ENCODE assay signal across 8 mouse cellular contexts in genomic region chr4:43420305-43420704, GRCm38 (mm10). TPM values are rescaled to one million over a fixed set of nuclear protein-coding genes. Genes with fewer than 3 reads are reported as not detected.
DNase-seq lines count a peak whose midpoint lies in the region; ATAC-seq lines count a peak whose summit lies in the region.

No protein-coding gene starts in this region.

- H3K36me3 ChIP-seq in kidney, embryonic 14.5 days (ENCODE audit: control insufficient read depth, insufficient read depth, low read length), result peaks cover 58% of the 10 kb centered on the region
- H3K36me3 ChIP-seq in limb, embryonic 13.5 days, result peaks cover 77% of the 10 kb centered on the region
- H3K36me3 ChIP-seq in neural tube, embryonic 11.5 days (ENCODE audit: control insufficient read depth, insufficient read depth, low read length), result peaks cover 14% of the 10 kb centered on the region

- no peak overlapping the region for H3K4me3 ChIP-seq in kidney, embryonic 14.5 days (ENCODE audit: low read length)
- no peak overlapping the region for H3K4me3 ChIP-seq in limb, embryonic 13.5 days
- H3K4me3 ChIP-seq in neural tube, embryonic 11.5 days (ENCODE audit: low read depth, low read length), result no peak overlapping the region

- H3K4me2 ChIP-seq in kidney, embryonic 14.5 days (replicated peaks; ENCODE audit: low read depth, low read length), result no peak overlapping the region
- no peak overlapping the region for H3K4me2 ChIP-seq in limb, embryonic 13.5 days (replicated peaks)
- H3K4me2 ChIP-seq in neural tube, embryonic 11.5 days (ENCODE audit: low read depth), result no peak overlapping the region

- H3K27me3 ChIP-seq in kidney, embryonic 14.5 days (ENCODE audit: control insufficient read depth, insufficient read depth, low read length), result peaks cover 15% of the 10 kb centered on the region; the same call in 1 of the 2 replicates
- peaks cover 37% of the 10 kb centered on the region for H3K27me3 ChIP-seq in limb, embryonic 13.5 days
- peaks cover 8% of the 10 kb centered on the region for H3K27me3 ChIP-seq in neural tube, embryonic 11.5 days (ENCODE audit: control insufficient read depth, insufficient read depth, low read length)

- H3K27ac ChIP-seq in kidney, embryonic 14.5 days (ENCODE audit: low read depth, low read length), result peak overlapping the region; percentile 32; the same call in 1 of the 2 replicates
- H3K27ac ChIP-seq in limb, embryonic 13.5 days, result no peak overlapping the region
- H3K27ac ChIP-seq in neural tube, embryonic 11.5 days (ENCODE audit: low read depth, low read length), result no peak overlapping the region

- peaks cover 33% of the 10 kb centered on the region for H3K4me1 ChIP-seq in kidney, embryonic 14.5 days (ENCODE audit: control insufficient read depth, insufficient read depth, low read length)
- H3K4me1 ChIP-seq in limb, embryonic 13.5 days, result peaks cover 15% of the 10 kb centered on the region
- H3K4me1 ChIP-seq in neural tube, embryonic 11.5 days (ENCODE audit: control insufficient read depth, insufficient read depth, low read length), result 0 out of 2 replicates have a peak, but pooled peaks cover under 1% of the 10 kb centered on the region

- no peak for ATAC-seq in kidney, embryonic 14.5 days (ENCODE audit: low FRiP score, low TSS enrichment)
- ATAC-seq in limb, embryonic 13.5 days (ENCODE audit: low FRiP score, low read depth), result no peak
- no peak for ATAC-seq in neural tube, embryonic 11.5 days (ENCODE audit: insufficient read depth, low FRiP score, low TSS enrichment)

- H3K9me3 ChIP-seq in kidney, embryonic 14.5 days (ENCODE audit: control insufficient read depth, low read length), result no peaks in the 10 kb centered on the region
- no peaks in the 10 kb centered on the region for H3K9me3 ChIP-seq in limb, embryonic 13.5 days
- no peaks in the 10 kb centered on the region for H3K9me3 ChIP-seq in neural tube, embryonic 11.5 days (ENCODE audit: control insufficient read depth, low read length)

- no peak overlapping the region for H3K9ac ChIP-seq in kidney, embryonic 14.5 days (ENCODE audit: low read depth, low read length)
- H3K9ac ChIP-seq in limb, embryonic 13.5 days, result 0 out of 2 replicates have a peak overlapping the region, but pooled peaks have one; percentile 13
- no peak overlapping the region for H3K9ac ChIP-seq in neural tube, embryonic 11.5 days (ENCODE audit: low read length)

- DNase-seq in 416B (ENCODE audit: low read depth) (peak; percentile 81), MN1 (ENCODE audit: low spot score) (peak; percentile 60)
- peak; percentile 84 to 87 for DNase-seq in cerebellum, postnatal 14 days
- peak; percentile 77 for DNase-seq in gastrocnemius, postnatal 10 days
- DNase-seq in neural tube, embryonic 11.5 days (ENCODE audit: low spot score), result peak; percentile 75
- DNase-seq in thymus, postnatal 0 days (ENCODE audit: low spot score), result peak; percentile 77

- 7% methylated on average over 6 of the region's 6 CpGs for WGBS in kidney, embryonic 14.5 days
- 8% methylated on average over 6 of the region's 6 CpGs for WGBS in limb, embryonic 13.5 days
- 7% methylated on average over 6 of the region's 6 CpGs for WGBS in neural tube, embryonic 11.5 days

RNA-seq across cellular contexts. Expression of gene Fam166b, which starts 8.6 kb away (rescaled TPM):
- not detected for total RNA-seq in gastrocnemius, postnatal 10 days (2021)
- 0.24 and 0.38 TPM in 2 replicates for polyA plus RNA-seq in kidney, embryonic 14.5 days (2014; fragmentation: Nextera tagmentation; extraction: Ambion mirVana)
- polyA plus RNA-seq in limb, embryonic 13.5 days (2015; fragmentation: Nextera tagmentation; extraction: Ambion mirVana), result not detected in 2 replicates
- 0.20 TPM in 1 of 2 replicates, not detected in the other for polyA plus RNA-seq in neural tube, embryonic 11.5 days (2014; fragmentation: Nextera tagmentation; extraction: Ambion mirVana)
- 0.14 and 0.19 TPM in 2 replicates for polyA plus RNA-seq in thymus, postnatal 0 days (2015; fragmentation: Nextera tagmentation; extraction: Ambion mirVana)

RNA-seq across cellular contexts. Expression of gene Tesk1, which starts 21.4 kb away (rescaled TPM):
- total RNA-seq in gastrocnemius, postnatal 10 days (2021), result 10 to 100 TPM; 28.0 to 34.7 TPM
- 11.4 and 14.9 TPM in 2 replicates for polyA plus RNA-seq in kidney, embryonic 14.5 days (2014; fragmentation: Nextera tagmentation; extraction: Ambion mirVana)
- polyA plus RNA-seq in limb, embryonic 13.5 days (2015; fragmentation: Nextera tagmentation; extraction: Ambion mirVana), result 7.7 and 10.3 TPM in 2 replicates
- 8.6 and 9.5 TPM in 2 replicates for polyA plus RNA-seq in neural tube, embryonic 11.5 days (2014; fragmentation: Nextera tagmentation; extraction: Ambion mirVana)
- polyA plus RNA-seq in thymus, postnatal 0 days (2015; fragmentation: Nextera tagmentation; extraction: Ambion mirVana), result 2.1 and 2.8 TPM in 2 replicates

RNA-seq across cellular contexts. Expression of gene Cd72, which starts 34.1 kb away (rescaled TPM):
- under 1 TPM in 1 of 2 experiments, not detected in 1; 0.61 TPM for total RNA-seq in gastrocnemius, postnatal 10 days (2021)
- polyA plus RNA-seq in kidney, embryonic 14.5 days (2014; fragmentation: Nextera tagmentation; extraction: Ambion mirVana), result 5.1 and 5.2 TPM in 2 replicates
- polyA plus RNA-seq in limb, embryonic 13.5 days (2015; fragmentation: Nextera tagmentation; extraction: Ambion mirVana), result 3.0 and 4.2 TPM in 2 replicates
- 2.1 and 2.8 TPM in 2 replicates for polyA plus RNA-seq in neural tube, embryonic 11.5 days (2014; fragmentation: Nextera tagmentation; extraction: Ambion mirVana)
- 6.4 and 6.6 TPM in 2 replicates for polyA plus RNA-seq in thymus, postnatal 0 days (2015; fragmentation: Nextera tagmentation; extraction: Ambion mirVana)

RNA-seq across cellular contexts. Expression of gene Rusc2, which starts 38.5 kb away (rescaled TPM):
- total RNA-seq in gastrocnemius, postnatal 10 days (2021), result 10 to 100 TPM; 30.3 to 33.9 TPM
- 8.9 and 11.2 TPM in 2 replicates for polyA plus RNA-seq in kidney, embryonic 14.5 days (2014; fragmentation: Nextera tagmentation; extraction: Ambion mirVana)
- 13.1 and 14.7 TPM in 2 replicates for polyA plus RNA-seq in limb, embryonic 13.5 days (2015; fragmentation: Nextera tagmentation; extraction: Ambion mirVana)
- 17.9 and 20.0 TPM in 2 replicates for polyA plus RNA-seq in neural tube, embryonic 11.5 days (2014; fragmentation: Nextera tagmentation; extraction: Ambion mirVana)
- 0.48 and 0.69 TPM in 2 replicates for polyA plus RNA-seq in thymus, postnatal 0 days (2015; fragmentation: Nextera tagmentation; extraction: Ambion mirVana)
